Mouse (Mus musculus) myocyte (in vitro differentiated cells): ENCODE measurements around the gene Baz2b. TPM values are rescaled to one million over a fixed set of nuclear protein-coding genes. Genes with fewer than 3 reads are reported as not detected.
"Not testable (repeated sequence)": the region's sequence is repeated elsewhere in the genome, so short reads cannot be mapped to it uniquely, and the experiment has no call there.

ENCODE experiments used
- H3K27me3 ChIP-seq: one replicate; pipeline ENCODE4 v1.6.1; 2011; ENCODE audit not compliant: control insufficient read depth, insufficient read depth, insufficient read length
- H3K36me3 ChIP-seq: one replicate; pipeline ENCODE4 v1.6.1; 2011; ENCODE audit not compliant: control insufficient read depth, insufficient read depth
- H3K4me2 ChIP-seq: one replicate; pipeline ENCODE4 v1.6.1; 2011; ENCODE audit warnings: low read depth, control low read depth
- H3K4me3 ChIP-seq: one replicate; pipeline ENCODE4 v1.5.1; 2011; ENCODE audit warnings: mild to moderate bottlenecking, control low read depth, moderate library complexity
- H3K79me2 ChIP-seq: one replicate; pipeline ENCODE4 v1.6.1; 2011; ENCODE audit not compliant: control insufficient read depth, insufficient read depth
- H3ac ChIP-seq: one replicate; pipeline ENCODE4 v1.6.1; 2011; ENCODE audit not compliant: control insufficient read depth, insufficient read length
- CEBPB ChIP-seq: IDR thresholded peaks from 2 replicates; pipeline ENCODE4 v1.6.1; 2011; ENCODE audit warnings: mild to moderate bottlenecking, moderate library complexity; ENCODE audit not compliant: poor library complexity, insufficient read depth, severe bottlenecking
- E2F4 ChIP-seq: IDR thresholded peaks from one replicate; pipeline ENCODE4 v1.6.1; 2011; ENCODE audit warnings: mild to moderate bottlenecking, control low read depth, moderate library complexity; ENCODE audit not compliant: insufficient read depth
- MAX ChIP-seq: IDR thresholded peaks from one replicate; pipeline ENCODE4 v1.6.1; 2011; ENCODE audit warnings: low read depth, mild to moderate bottlenecking, control low read depth
- MYOD1 ChIP-seq, 3 experiments: IDR thresholded peaks; one replicate each; pipeline ENCODE4 v1.6.1; 2011; ENCODE audit warnings: control low read depth in 2 of 3, low read depth in 2 of 3, mild to moderate bottlenecking in 2 of 3, moderate library complexity in 1 of 3; ENCODE audit not compliant: insufficient read length in 2 of 3, control insufficient read depth in 1 of 3
- MYOG ChIP-seq, 3 experiments: IDR thresholded peaks; one replicate each; pipeline ENCODE4 v1.6.1; 2011; ENCODE audit warnings: control low read depth in 2 of 3, low read depth in 2 of 3, mild to moderate bottlenecking in 2 of 3; ENCODE audit not compliant: insufficient read length in 2 of 3, control insufficient read depth in 1 of 3, insufficient read depth in 1 of 3
- POLR2A ChIP-seq: IDR thresholded peaks from one replicate; pipeline ENCODE4 v1.6.1; 2011; ENCODE audit warnings: low read depth, mild to moderate bottlenecking, control low read depth, moderate library complexity; ENCODE audit not compliant: insufficient read length
- POLR2AphosphoS2 ChIP-seq: IDR thresholded peaks from one replicate; pipeline ENCODE4 v1.6.1; 2011; ENCODE audit warnings: low read depth, control low read depth; ENCODE audit not compliant: insufficient read length
- REST ChIP-seq: IDR thresholded peaks from one replicate; pipeline ENCODE4 v1.6.1; 2011; ENCODE audit warnings: mild to moderate bottlenecking, control low read depth, moderate library complexity; ENCODE audit not compliant: insufficient read depth, insufficient read length
- SRF ChIP-seq: IDR thresholded peaks from one replicate; pipeline ENCODE4 v1.6.1; 2011; ENCODE audit warnings: low read depth; ENCODE audit not compliant: control insufficient read depth, insufficient read length
- TCF12 ChIP-seq: IDR thresholded peaks from one replicate; pipeline ENCODE4 v1.6.1; 2011; ENCODE audit warnings: mild to moderate bottlenecking, control low read depth; ENCODE audit not compliant: poor library complexity, insufficient read depth, severe bottlenecking
- TCF3 ChIP-seq: IDR thresholded peaks from one replicate; pipeline ENCODE4 v1.6.1; 2011; ENCODE audit warnings: low read depth, control low read depth; ENCODE audit not compliant: insufficient read length
- USF1 ChIP-seq: IDR thresholded peaks from one replicate; pipeline ENCODE4 v1.6.1; 2011; ENCODE audit warnings: low read depth, mild to moderate bottlenecking, control low read depth, moderate library complexity
- polyA plus RNA-seq: library from polyadenylated mRNA; unstranded; fragments of >200 nt; fragmentation: generic; extraction: Trizol; gene quantifications from one replicate; pipeline ENCODE4 v1.2.1, GENCODE M21; 2012; ENCODE audit warnings: missing spikeins

Gene Baz2b
- polyA plus RNA-seq, 1 experiment, result 11.8 TPM

- Histone ChIP-seq H3K27me3 (no peaks in the 10 kb centered on the region), H3K4me2 (peak overlapping the region; percentile 3), H3ac (no peak overlapping the region), H3K4me3 (no peak overlapping the region), H3K36me3 (no peaks in the 10 kb centered on the region), H3K79me2 (peaks cover 38% of the 10 kb centered on the region)
- no peak for TF ChIP-seq USF1
- TF ChIP-seq POLR2A, result no peak
- TF ChIP-seq MYOG (IDR thresholded peaks at IDR 0.05; ENCODE audit: control insufficient read depth in 1 of 3, insufficient read depth in 1 of 3, insufficient read length in 2 of 3, low read depth in 2 of 3), result no peak
- no peak for TF ChIP-seq CEBPB
- no peak for TF ChIP-seq POLR2AphosphoS2
- no peak for TF ChIP-seq TCF12
- TF ChIP-seq REST, result no peak
- TF ChIP-seq E2F4, result no peak
- TF ChIP-seq SRF, result no peak
- no peak for TF ChIP-seq MYOD1 (IDR thresholded peaks at IDR 0.05; ENCODE audit: control insufficient read depth in 1 of 3, insufficient read length in 2 of 3, low read depth in 2 of 3)
- TF ChIP-seq TCF3, result no peak
- no peak for TF ChIP-seq MAX
Observed at GRCm38 (mm10) chr2:60082984-60083636, 126.5 kb downstream of the Baz2b start.

- H3K4me2 ChIP-seq, result no peak overlapping the region
- H3ac ChIP-seq, result no peak overlapping the region
- no peaks in the 10 kb centered on the region for H3K36me3 ChIP-seq
- no peak for TF ChIP-seq CEBPB
- TF ChIP-seq MAX, result no peak
- TF ChIP-seq MYOD1 (IDR thresholded peaks at IDR 0.05; ENCODE audit: control insufficient read depth in 1 of 3, insufficient read length in 2 of 3, low read depth in 2 of 3), result no peak
- no peak for TF ChIP-seq TCF12
- TF ChIP-seq POLR2AphosphoS2, result no peak
- no peak for TF ChIP-seq SRF
- TF ChIP-seq E2F4, result no peak
- no peak for TF ChIP-seq USF1
- TF ChIP-seq POLR2A, result no peak
- no peaks in the 10 kb centered on the region for H3K27me3 ChIP-seq
- H3K79me2 ChIP-seq, result peaks cover 36% of the 10 kb centered on the region
- no peak overlapping the region for H3K4me3 ChIP-seq
Observed at GRCm38 (mm10) chr2:60082225-60082624, 127.4 kb downstream of the Baz2b start.

- peaks cover 34% of the 10 kb centered on the region for H3K79me2 ChIP-seq
- H3K36me3 ChIP-seq, result no peaks in the 10 kb centered on the region
- H3K4me2 ChIP-seq, result no peak overlapping the region
- H3ac ChIP-seq, result no peak overlapping the region
- no peak overlapping the region for H3K4me3 ChIP-seq
- TF ChIP-seq USF1, result no peak
- no peak for TF ChIP-seq TCF3
- no peak for TF ChIP-seq E2F4
- TF ChIP-seq SRF, result no peak
- TF ChIP-seq REST, result no peak
- TF ChIP-seq MYOG (IDR thresholded peaks at IDR 0.05; ENCODE audit: control insufficient read depth in 1 of 3, insufficient read depth in 1 of 3, insufficient read length in 2 of 3, low read depth in 2 of 3), result no peak
- TF ChIP-seq CEBPB, result no peak
- H3K27me3 ChIP-seq, result no peaks in the 10 kb centered on the region
Observed at GRCm38 (mm10) chr2:60080831-60081230, 128.8 kb downstream of the Baz2b start.

- TF ChIP-seq POLR2A (no peak), TCF3 (no peak)
- Histone ChIP-seq H3ac (no peak overlapping the region), H3K4me2 (no peak overlapping the region), H3K27me3 (no peaks in the 10 kb centered on the region), H3K36me3 (peaks cover 8% of the 10 kb centered on the region), H3K4me3 (no peak overlapping the region), H3K79me2 (peaks cover 18% of the 10 kb centered on the region)
Observed at GRCm38 (mm10) chr2:60077631-60078030, 132.0 kb downstream of the Baz2b start.

GRCm38 (mm10) chr2:60076800-60077199 is 132.8 kb downstream of the Baz2b start:
- Histone ChIP-seq H3K4me2 (peak overlapping the region; percentile 10), H3K4me3 (no peak overlapping the region), H3K79me2 (peaks cover 13% of the 10 kb centered on the region), H3K36me3 (peaks cover 8% of the 10 kb centered on the region), H3K27me3 (no peaks in the 10 kb centered on the region), H3ac (no peak overlapping the region)
- no peak for TF ChIP-seq E2F4
- peak; percentile 61 for TF ChIP-seq CEBPB

- peaks cover 11% of the 10 kb centered on the region for H3K79me2 ChIP-seq
- H3K4me2 ChIP-seq, result peak overlapping the region; percentile 37
- H3K4me3 ChIP-seq, result no peak overlapping the region
- H3K27me3 ChIP-seq, result no peaks in the 10 kb centered on the region
- TF ChIP-seq E2F4, result no peak
- peaks cover 8% of the 10 kb centered on the region for H3K36me3 ChIP-seq
- H3ac ChIP-seq, result no peak overlapping the region
Observed at GRCm38 (mm10) chr2:60076025-60076424, 133.6 kb downstream of the Baz2b start.

- not testable (repeated sequence) for H3K36me3 ChIP-seq, H3K4me2 ChIP-seq
- H3K79me2 ChIP-seq, result peaks cover 11% of the 10 kb centered on the region
Observed at GRCm38 (mm10) chr2:60073798-60074197, 135.8 kb downstream of the Baz2b start.

More at GRCm38 (mm10) chr2:60073798-60074197, 135.8 kb downstream of the Baz2b start:
- not testable (repeated sequence) for H3K4me3 ChIP-seq, H3K27me3 ChIP-seq, H3ac ChIP-seq
